10 mouse cellular contexts compared by ENCODE assay signal in genomic region chr11:97142159-97142608, GRCm38 (mm10). TPM values are rescaled to one million over a fixed set of nuclear protein-coding genes. Genes with fewer than 3 reads are reported as not detected.
A peak's percentile ranks its signal among the peaks of the same experiment; 100 is the strongest.
DNase-seq lines count a peak whose midpoint lies in the region; ATAC-seq lines count a peak whose summit lies in the region.
"Had no signal": no experiment of that assay in that cellular context is flagged by ENCODE, and none has a peak within 500 bp of the region (broad histone marks: within the 10 kb centered on the region; RNA-seq: fewer than 3 reads in every experiment).

No protein-coding gene starts in this region.

- ATAC-seq in intestine, embryonic 16.5 days: no peak

- no peaks in the 10 kb centered on the region for H3K9me3 ChIP-seq in intestine, embryonic 16.5 days (ENCODE audit: control insufficient read depth, low read length)
- H3K9me3 ChIP-seq: embryonic facial prominence, embryonic 12.5 days; heart, embryonic 13.5 days had no signal

- H3K4me1 ChIP-seq in intestine, embryonic 16.5 days (ENCODE audit: control insufficient read depth, insufficient read depth, low read length): peaks cover 14% of the 10 kb centered on the region; the same call in 1 of the 2 replicates

- no peaks in the 10 kb centered on the region; the same call in 1 of the 2 replicates for H3K36me3 ChIP-seq in intestine, embryonic 16.5 days (ENCODE audit: control insufficient read depth, insufficient read depth, low read length)

- peaks cover 21% of the 10 kb centered on the region; the same call in 1 of the 2 replicates for H3K27me3 ChIP-seq in intestine, embryonic 16.5 days (replicated peaks; ENCODE audit: control insufficient read depth, insufficient read depth, low read length)

- DNase-seq in urinary bladder, postnatal 36 days (ENCODE audit: low spot score in 2 of 2): peak; percentile 62 to 76
- no peak for DNase-seq in urinary bladder, postnatal 10 days (ENCODE audit: low spot score)
- DNase-seq in induced T-regulatory cell, adult 2 months (ENCODE audit: low read depth): peak; percentile 76
- DNase-seq in monocyte, adult 2 months (ENCODE audit: low read depth in 1 of 2, low spot score in 2 of 2): peak; percentile 44 to 72
- DNase-seq in frontal cortex, postnatal 36 days (ENCODE audit: low spot score in 2 of 2): no peak
- DNase-seq in cerebellum, adult 9-11 months: no peak
- DNase-seq: right cerebral cortex, postnatal 14 days had no signal

- no peak overlapping the region for H3K27ac ChIP-seq in intestine, embryonic 16.5 days (ENCODE audit: low read length)
- H3K27ac ChIP-seq: embryonic facial prominence, embryonic 12.5 days; heart, embryonic 13.5 days had no signal

- H3K4me3 ChIP-seq in intestine, embryonic 16.5 days (ENCODE audit: low read length): no peak overlapping the region
- H3K4me3 ChIP-seq: embryonic facial prominence, embryonic 12.5 days; heart, embryonic 13.5 days had no signal

- no peak overlapping the region for H3K4me2 ChIP-seq in intestine, embryonic 16.5 days (ENCODE audit: low read depth, low read length)
- H3K4me2 ChIP-seq: embryonic facial prominence, embryonic 12.5 days; heart, embryonic 13.5 days had no signal

- WGBS in intestine, embryonic 16.5 days: 68% methylated on average over 8 of the region's 8 CpGs

- H3K9ac ChIP-seq in intestine, embryonic 16.5 days (ENCODE audit: low read depth, low read length): no peak overlapping the region
- H3K9ac ChIP-seq: embryonic facial prominence, embryonic 12.5 days; heart, embryonic 13.5 days had no signal

RNA-seq across cellular contexts. Expression of gene Tbkbp1, which starts 9.1 kb away (rescaled TPM):
- 2.0 TPM in 2 replicates for polyA plus RNA-seq in intestine, embryonic 16.5 days (2015; fragmentation: Nextera tagmentation; extraction: Ambion mirVana)

RNA-seq across cellular contexts. Expression of gene Tbx21, which starts 27.1 kb away (rescaled TPM):
- 0.17 and 0.27 TPM in 2 replicates for polyA plus RNA-seq in intestine, embryonic 16.5 days (2015; fragmentation: Nextera tagmentation; extraction: Ambion mirVana)
- polyA plus RNA-seq: heart, embryonic 13.5 days had no signal

RNA-seq across cellular contexts. Expression of gene Kpnb1, which starts 45.5 kb away (rescaled TPM):
- polyA plus RNA-seq in intestine, embryonic 16.5 days (2015; fragmentation: Nextera tagmentation; extraction: Ambion mirVana): 31.9 and 36.3 TPM in 2 replicates

Comparison
In these comparisons a context has a peak if more than half of its experiments do, and no peak if none do; other contexts are left out.
1. DNase-seq: peak in urinary bladder, postnatal 36 days (2 of 2), induced T-regulatory cell, adult 2 months (single experiment) and monocyte, adult 2 months (2 of 2); none in urinary bladder, postnatal 10 days (single experiment), frontal cortex, postnatal 36 days (0 of 2) and cerebellum, adult 9-11 months (single experiment).